Mouse (Mus musculus): Measurements from ENCODE around the gene Slc2a13.

- TF ChIP-seq CTCF (IDR thresholded peaks at IDR 0.05; ENCODE audit: control insufficient read depth, insufficient read depth, insufficient replicate concordance, low read depth, low read length) (peak; percentile 27; the same call in 1 of the 2 replicates), POLR2A (IDR thresholded peaks at IDR 0.05; ENCODE audit: control insufficient read depth, low read depth, low read length) (no peak)
Measured at GRCm38 (mm10) chr15:91477766-91478165, 95.3 kb downstream of the Slc2a13 start.

Measured in testis, adult 2 months (tissue).